Mouse (Mus musculus) heart, adult 2 months (tissue): ENCODE results near the gene Tmem208.

ENCODE experiments used
- CTCF ChIP-seq: fragments of 200-600 bp; IDR thresholded peaks from 2 replicates; pipeline ENCODE4 v1.8.1; 2022; ENCODE audit warnings: antibody characterized with exemption, mild to moderate bottlenecking, moderate library complexity
- POLR2A ChIP-seq: fragments of 200-500 bp; IDR thresholded peaks from 2 replicates; pipeline ENCODE4 v1.6.1; 2011; ENCODE audit warnings: mild to moderate bottlenecking, low read depth, low read length, control low read depth; ENCODE audit not compliant: insufficient read depth

GRCm38 (mm10) chr8:105297511-105298192 is 28.5 kb upstream of the Tmem208 start, which contains the start of gene E2f4:
- TF ChIP-seq POLR2A (peak; percentile 60), CTCF (no peak)
